Mouse (Mus musculus) spleen, postnatal 36 days (tissue): ENCODE results near the gene Zfp658.

Experiments used
- DNase-seq, 2 experiments: peaks; one replicate each; pipeline ENCODE4 v3.0.0; 2022; ENCODE audit warnings: low spot score in 2 of 2, mixed read lengths in 1 of 2

The Zfp658 gene

DNA sequence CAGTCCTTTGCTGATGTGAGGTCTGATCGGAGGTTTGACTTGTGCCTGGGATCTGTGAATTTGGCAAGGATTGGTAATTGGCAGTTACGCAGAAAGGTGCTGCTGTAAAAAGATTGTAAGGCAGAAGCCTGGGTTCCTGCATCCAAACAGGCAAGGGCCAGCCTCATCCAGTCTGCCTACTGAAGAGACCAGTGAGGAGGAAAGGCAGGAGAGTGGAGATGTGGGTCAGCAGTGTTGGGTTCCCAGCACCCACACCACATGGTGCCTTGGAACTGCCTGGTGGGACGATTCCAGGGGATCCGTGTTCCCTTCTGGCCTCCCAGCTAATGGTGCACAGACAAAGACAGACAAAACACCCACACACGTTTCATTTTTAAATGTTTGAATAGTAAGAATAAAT is 18.5 kb downstream of the Zfp658 start:
- no peak for DNase-seq

DNA sequence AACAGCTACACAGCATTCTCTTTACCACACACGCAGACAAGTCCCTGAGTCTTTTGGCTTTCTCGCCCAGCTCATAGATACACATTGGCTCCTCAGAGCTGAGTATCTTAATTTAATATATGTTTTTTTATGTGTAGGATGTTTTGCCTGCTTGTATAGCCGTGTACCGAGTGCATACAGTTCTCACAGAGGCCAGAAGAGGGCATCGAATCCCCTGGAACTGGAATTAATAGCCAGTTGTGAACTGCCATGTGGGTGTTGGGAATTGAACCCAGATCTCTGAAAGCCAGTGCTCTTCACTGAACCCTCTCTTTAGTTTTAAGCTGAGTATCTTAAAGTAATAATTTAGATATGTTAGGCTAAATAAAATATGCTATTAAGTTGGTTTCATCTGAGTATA is 22.7 kb downstream of the Zfp658 start:
- no peak for DNase-seq

DNA sequence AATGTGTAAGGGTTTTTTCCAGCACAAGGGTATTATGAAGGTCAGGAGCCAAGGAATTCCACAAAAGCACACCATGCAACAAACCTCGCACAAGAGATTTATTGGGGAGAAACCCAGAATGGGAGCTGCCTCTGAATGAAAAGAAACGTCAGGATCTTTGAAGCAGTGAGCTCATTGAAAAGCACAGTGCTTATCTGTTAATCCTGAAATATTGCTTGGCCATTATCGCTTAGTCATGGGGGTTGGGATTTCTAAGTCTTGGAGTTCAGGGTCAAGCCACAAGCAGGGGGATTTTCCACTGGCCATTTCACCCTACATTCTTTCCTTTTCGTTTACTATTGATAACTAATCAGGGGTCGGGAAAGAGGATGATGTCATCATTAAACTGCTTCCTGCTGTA is 39.8 kb downstream of the Zfp658 start:
- DNase-seq: no peak

DNA sequence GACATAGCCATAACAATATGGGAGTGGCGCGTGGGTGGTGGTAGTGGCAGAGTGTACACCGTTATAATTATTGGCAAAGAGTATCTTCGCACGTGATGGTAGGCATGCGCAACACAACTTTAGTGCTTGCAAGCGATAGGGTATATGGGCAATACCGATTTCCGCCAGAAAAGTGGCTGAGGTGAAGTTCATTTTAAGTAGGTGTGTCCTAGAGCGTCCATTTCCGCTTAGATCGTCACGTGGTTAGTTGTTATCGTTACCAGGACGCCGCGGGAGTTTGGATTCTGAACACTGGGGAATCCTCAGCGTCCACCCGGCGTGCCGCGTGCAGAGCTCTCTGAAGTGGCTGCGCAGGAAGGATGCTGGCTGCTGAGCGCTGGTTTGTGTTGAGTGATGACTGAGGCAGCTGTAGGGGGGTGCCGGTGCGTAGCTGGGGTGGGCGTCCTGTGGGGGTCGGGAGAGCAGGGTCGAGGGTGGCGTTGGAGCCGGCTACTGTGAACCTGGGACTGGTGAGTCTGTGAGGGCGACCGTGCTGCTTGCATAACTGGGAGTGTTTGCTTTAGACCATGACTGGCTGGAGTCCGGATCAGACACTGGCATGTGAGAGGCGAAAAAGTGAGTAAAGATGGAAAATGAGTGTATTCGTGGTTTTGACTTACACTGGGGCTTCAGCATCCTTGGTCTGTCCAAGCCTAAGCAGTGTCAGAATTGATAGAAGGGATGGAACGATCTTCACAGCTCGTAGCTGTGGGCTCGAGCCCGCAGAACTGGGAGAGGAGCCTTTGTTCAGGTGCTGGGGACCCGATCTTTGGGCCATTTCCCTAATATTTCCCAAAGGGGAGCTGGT is 45.1 kb downstream of the Zfp658 start, which contains the start of gene Zfp819:
Gene Zfp819, plus strand, starts transcription at position 274 of the 847 bp plus-strand sequence.
- peak; percentile 2 to 17 for DNase-seq

DNA sequence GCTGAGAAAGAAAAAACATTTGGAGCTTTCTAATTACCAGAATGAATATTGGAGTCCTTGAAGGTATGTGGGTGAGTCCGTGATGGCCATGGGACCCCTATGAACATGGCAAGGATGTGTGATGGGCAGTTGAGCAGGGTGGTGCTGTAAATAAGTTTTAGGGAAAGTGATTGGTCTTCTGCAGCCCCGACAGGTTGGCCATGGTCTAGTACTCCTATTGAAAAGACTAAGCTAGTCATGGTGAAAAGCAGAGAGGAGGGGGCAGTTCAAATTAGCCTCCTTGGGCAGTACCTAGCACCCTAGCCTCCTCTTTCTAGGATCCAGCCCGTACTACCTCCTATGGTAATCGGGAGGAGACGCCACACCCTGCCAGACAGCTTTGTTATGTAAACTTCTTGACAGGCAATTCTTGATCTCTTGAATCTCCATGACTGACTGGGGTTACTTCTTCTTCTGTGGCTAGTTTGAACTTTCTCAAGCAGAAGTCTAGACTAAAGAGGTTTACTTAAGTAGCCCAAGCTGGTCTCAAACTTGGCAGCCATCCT is 45.8 kb downstream of the Zfp658 start:
- DNase-seq: peak in 1 of 2 experiments; percentile 6

DNA sequence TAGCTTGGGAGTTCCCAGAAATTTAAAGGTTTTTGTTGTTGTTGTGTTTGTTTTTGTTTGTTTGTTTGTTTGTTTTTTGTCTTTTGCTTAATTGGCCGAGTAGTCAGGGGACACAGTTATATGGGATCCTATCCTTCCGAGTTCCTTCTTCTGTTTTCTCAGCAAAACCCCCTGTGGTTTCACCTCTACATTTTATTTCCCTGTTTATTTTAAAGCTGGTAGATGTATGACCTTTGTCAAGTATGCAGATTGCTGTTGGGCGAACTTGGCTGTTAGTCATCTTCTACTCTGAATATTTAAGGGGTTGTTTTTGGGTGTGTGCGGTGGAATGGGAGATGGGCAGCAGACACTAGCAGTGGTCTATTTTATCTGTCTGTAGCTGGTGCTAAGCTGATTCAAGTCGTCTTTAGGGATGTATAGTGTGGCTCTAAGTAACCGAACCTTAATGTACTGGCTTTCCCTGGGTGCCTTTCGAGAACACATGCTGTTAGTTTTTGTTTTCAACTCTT is 46.3 kb downstream of the Zfp658 start:
- no peak for DNase-seq

DNA sequence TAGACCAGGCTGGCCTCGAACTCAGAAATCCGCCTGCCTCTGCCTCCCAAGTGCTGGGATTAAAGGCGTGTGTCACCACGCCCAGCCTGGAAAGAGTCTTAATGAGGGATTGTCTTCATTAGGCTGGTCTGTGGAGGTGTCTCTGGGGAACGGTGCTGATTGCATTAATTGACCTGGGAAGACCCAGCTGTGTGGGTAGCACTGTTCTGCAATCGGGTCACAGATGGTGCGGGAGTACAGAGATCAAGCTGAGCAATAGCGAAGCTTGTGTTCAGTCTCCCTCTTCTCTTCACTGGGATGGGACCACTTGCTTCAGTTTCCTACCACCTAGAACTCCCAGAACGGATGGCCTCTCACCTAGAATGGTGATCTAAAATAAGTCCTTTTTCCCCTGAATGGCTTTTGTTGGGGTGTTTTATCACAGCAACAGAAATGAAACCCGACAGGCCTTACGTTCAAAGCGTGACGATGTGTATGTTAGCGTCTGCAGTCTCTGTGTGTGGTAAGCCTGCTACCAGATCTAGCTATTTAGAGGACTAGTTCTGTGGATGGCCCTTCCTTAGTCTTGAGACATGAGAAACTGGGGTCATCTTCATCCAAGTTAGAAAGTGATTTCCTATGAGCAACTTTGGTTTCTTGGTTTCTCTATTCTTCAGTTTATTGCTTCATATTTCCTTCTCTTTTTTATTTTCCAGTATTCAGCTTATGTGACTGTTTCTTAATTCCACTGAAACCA is 51.9 kb downstream of the Zfp658 start:
- DNase-seq: no peak

DNA sequence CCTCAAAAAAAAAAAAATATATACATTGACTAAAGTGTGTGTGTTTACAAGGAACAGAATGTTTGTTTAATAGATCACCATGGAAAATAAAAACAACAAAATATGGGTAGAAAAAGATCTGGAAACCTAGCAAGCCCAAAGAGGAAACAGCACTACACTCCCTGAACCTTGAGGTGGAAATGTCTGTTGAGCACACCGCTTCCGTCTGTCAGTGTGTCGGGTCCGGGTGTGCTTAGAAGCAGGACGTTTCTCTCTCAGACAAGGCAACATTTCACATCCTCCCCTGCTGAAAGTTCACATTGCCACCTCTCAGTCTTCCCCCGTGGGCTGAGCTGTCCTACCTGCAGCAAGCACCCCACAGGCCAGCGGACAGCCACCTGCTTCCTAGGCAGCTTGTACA is 60.9 kb downstream of the Zfp658 start:
- DNase-seq: no peak

DNA sequence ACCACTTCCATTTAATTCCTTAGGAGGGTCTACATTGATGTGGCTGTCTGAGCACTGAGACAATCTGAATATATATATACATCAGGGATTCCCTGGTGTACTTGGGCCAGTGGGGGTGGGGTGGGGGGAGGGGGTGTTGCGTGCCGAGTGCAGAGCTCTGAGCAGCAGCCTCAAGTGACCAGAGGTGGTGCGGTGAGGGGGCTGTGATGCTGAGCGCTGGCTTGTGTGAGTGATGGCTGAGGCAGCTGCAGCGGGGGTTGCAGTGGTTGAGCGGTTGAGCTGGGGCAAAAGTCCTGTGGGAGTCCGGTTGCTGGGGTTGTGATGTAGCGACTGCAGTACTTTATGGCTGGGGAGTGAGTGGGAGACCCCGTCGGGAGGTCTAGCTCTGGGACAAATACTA is 61.8 kb downstream of the Zfp658 start:
- no peak for DNase-seq
